Mouse (Mus musculus): ENCODE measurements at regions not wholly inside any gene's neighbourhood (a gene's known extent, or its start where the extent isn't known, plus 50 kb on each side); places are given as distances from the start of the nearest gene placed in this dataset.

GRCm38 (mm10) chr1:121701826-121702225, 134.0 kb upstream of the Ddx18 start:
- Histone ChIP-seq H3K4me2 (ENCODE audit: low read depth) (no peak overlapping the region), H3K4me1 (ENCODE audit: control insufficient read depth, insufficient read depth, low read length) (no peaks in the 10 kb centered on the region), H3K9me3 (ENCODE audit: control insufficient read depth, low read length) (no peaks in the 10 kb centered on the region), H3K36me3 (ENCODE audit: control insufficient read depth, insufficient read depth, low read length) (no peaks in the 10 kb centered on the region), H3K9ac (ENCODE audit: low read length) (no peak overlapping the region), H3K27ac (ENCODE audit: low read depth, low read length) (no peak overlapping the region), H3K4me3 (ENCODE audit: low read depth, low read length) (no peak overlapping the region), H3K27me3 (ENCODE audit: control insufficient read depth, insufficient read depth, low read length) (no peaks in the 10 kb centered on the region)
- DNase-seq (ENCODE audit: low spot score) (no peak), ATAC-seq (ENCODE audit: insufficient read depth, low FRiP score, low TSS enrichment) (no peak)
- 69% methylated on average over 7 of the region's 7 CpGs for WGBS

- no peaks in the 10 kb centered on the region for H3K4me1 ChIP-seq (ENCODE audit: control insufficient read depth, insufficient read depth, low read length)
- ATAC-seq (ENCODE audit: insufficient read depth, low FRiP score, low TSS enrichment) (no peak), DNase-seq (ENCODE audit: low spot score) (no peak)
- no peak overlapping the region for H3K4me3 ChIP-seq (ENCODE audit: low read depth, low read length)
- no peak overlapping the region for H3K4me2 ChIP-seq (ENCODE audit: low read depth)
- no peak overlapping the region for H3K9ac ChIP-seq (ENCODE audit: low read length)
- WGBS = 100% methylated on average over 1 of the region's 1 CpGs
- no peaks in the 10 kb centered on the region for H3K36me3 ChIP-seq (ENCODE audit: control insufficient read depth, insufficient read depth, low read length)
- no peak overlapping the region for H3K27ac ChIP-seq (ENCODE audit: low read depth, low read length)
- H3K27me3 ChIP-seq (ENCODE audit: control insufficient read depth, insufficient read depth, low read length) = no peaks in the 10 kb centered on the region
- no peaks in the 10 kb centered on the region for H3K9me3 ChIP-seq (ENCODE audit: control insufficient read depth, low read length)
These were observed 86.1 kb upstream of the Ddx18 start for GRCm38 (mm10) chr1:121653901-121654300.

GRCm38 (mm10) chr1:121650071-121650470, 82.3 kb upstream of the Ddx18 start:
- no peaks in the 10 kb centered on the region for H3K27me3 ChIP-seq (ENCODE audit: control insufficient read depth, insufficient read depth, low read length)
- no peaks in the 10 kb centered on the region for H3K36me3 ChIP-seq (ENCODE audit: control insufficient read depth, insufficient read depth, low read length)
- no peaks in the 10 kb centered on the region for H3K4me1 ChIP-seq (ENCODE audit: control insufficient read depth, insufficient read depth, low read length)
- no peak overlapping the region for H3K27ac ChIP-seq (ENCODE audit: low read depth, low read length)
- ATAC-seq (ENCODE audit: insufficient read depth, low FRiP score, low TSS enrichment) (no peak), DNase-seq (ENCODE audit: low spot score) (no peak)
- H3K9ac ChIP-seq (ENCODE audit: low read length) = no peak overlapping the region
- WGBS = 94% methylated on average over 3 of the region's 3 CpGs
- H3K4me2 ChIP-seq (ENCODE audit: low read depth) = no peak overlapping the region
- H3K4me3 ChIP-seq (ENCODE audit: low read depth, low read length) = no peak overlapping the region
- H3K9me3 ChIP-seq (ENCODE audit: control insufficient read depth, low read length) = no peaks in the 10 kb centered on the region

- WGBS = 95% methylated on average over 2 of the region's 2 CpGs
- H3K36me3 ChIP-seq (ENCODE audit: control insufficient read depth, insufficient read depth, low read length) = no peaks in the 10 kb centered on the region
- no peaks in the 10 kb centered on the region for H3K4me1 ChIP-seq (ENCODE audit: control insufficient read depth, insufficient read depth, low read length)
- no peak for DNase-seq (ENCODE audit: low spot score)
- no peak overlapping the region for H3K4me3 ChIP-seq (ENCODE audit: low read depth, low read length)
- H3K27ac ChIP-seq (ENCODE audit: low read depth, low read length) = no peak overlapping the region
- no peaks in the 10 kb centered on the region for H3K27me3 ChIP-seq (ENCODE audit: control insufficient read depth, insufficient read depth, low read length)
- H3K4me2 ChIP-seq (ENCODE audit: low read depth) = no peak overlapping the region
- H3K9me3 ChIP-seq (ENCODE audit: control insufficient read depth, low read length) = no peaks in the 10 kb centered on the region
- H3K9ac ChIP-seq (ENCODE audit: low read length) = no peak overlapping the region
- no peak for ATAC-seq (ENCODE audit: insufficient read depth, low FRiP score, low TSS enrichment)
These were observed 63.7 kb upstream of the Ddx18 start for GRCm38 (mm10) chr1:121631466-121631865.

DNA sequence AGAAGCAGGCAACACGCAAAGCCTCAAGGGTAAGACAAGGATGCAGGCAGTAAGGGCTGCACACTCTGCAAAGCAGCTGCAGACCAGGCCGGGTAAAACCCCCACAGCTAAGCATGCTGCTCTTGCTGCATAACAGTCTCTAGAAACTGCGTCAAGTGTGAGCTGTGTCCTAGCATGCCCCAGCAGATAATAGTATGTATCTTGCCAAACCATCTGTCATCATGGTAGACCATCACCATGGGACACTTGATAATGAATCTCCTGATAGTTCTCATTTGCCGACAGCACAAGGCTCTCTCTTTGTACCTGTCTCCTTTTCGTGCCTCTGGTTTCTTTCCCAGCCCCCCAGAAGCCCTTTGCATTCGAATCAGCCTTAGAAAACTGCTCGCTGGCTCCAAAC, 52.5 kb upstream of the Ddx18 start:
- Histone ChIP-seq H3K9me3 (ENCODE audit: control insufficient read depth, low read length) (no peaks in the 10 kb centered on the region), H3K4me1 (ENCODE audit: control insufficient read depth, insufficient read depth, low read length) (no peaks in the 10 kb centered on the region), H3K9ac (ENCODE audit: low read length) (no peak overlapping the region), H3K4me2 (ENCODE audit: low read depth) (no peak overlapping the region), H3K27ac (ENCODE audit: low read depth, low read length) (no peak overlapping the region), H3K4me3 (ENCODE audit: low read depth, low read length) (no peak overlapping the region), H3K27me3 (ENCODE audit: control insufficient read depth, insufficient read depth, low read length) (no peaks in the 10 kb centered on the region), H3K36me3 (ENCODE audit: control insufficient read depth, insufficient read depth, low read length) (no peaks in the 10 kb centered on the region)
- DNase-seq (ENCODE audit: low spot score) (no peak), ATAC-seq (ENCODE audit: insufficient read depth, low FRiP score, low TSS enrichment) (no peak)
- 81% methylated on average over 7 of the region's 7 CpGs for WGBS

DNA sequence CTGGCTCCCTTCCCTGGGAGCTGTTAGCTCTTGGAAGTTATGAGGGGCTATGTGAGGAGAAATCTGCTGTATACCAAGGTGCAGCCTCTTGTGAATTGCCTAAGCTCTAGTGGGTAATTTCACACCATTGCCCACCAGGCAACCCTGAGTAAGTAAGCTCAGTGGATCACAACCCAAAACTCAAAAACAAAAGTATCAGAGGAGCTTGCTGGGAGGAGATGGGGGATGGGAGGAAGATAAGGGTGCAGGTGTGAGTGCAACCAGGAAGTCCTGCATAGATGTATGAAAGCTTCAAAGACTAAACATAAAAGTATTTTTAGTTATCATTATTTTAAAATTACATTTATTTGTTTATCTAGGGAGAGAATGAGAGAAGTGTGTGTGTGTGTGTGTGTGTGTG, 50.8 kb upstream of the Ddx18 start:
- Histone ChIP-seq H3K9me3 (ENCODE audit: control insufficient read depth, low read length) (no peaks in the 10 kb centered on the region), H3K4me1 (ENCODE audit: control insufficient read depth, insufficient read depth, low read length) (no peaks in the 10 kb centered on the region), H3K27me3 (ENCODE audit: control insufficient read depth, insufficient read depth, low read length) (no peaks in the 10 kb centered on the region), H3K4me2 (ENCODE audit: low read depth) (no peak overlapping the region), H3K36me3 (ENCODE audit: control insufficient read depth, insufficient read depth, low read length) (no peaks in the 10 kb centered on the region), H3K4me3 (ENCODE audit: low read depth, low read length) (no peak overlapping the region), H3K9ac (ENCODE audit: low read length) (no peak overlapping the region), H3K27ac (ENCODE audit: low read depth, low read length) (no peak overlapping the region)
- ATAC-seq (ENCODE audit: insufficient read depth, low FRiP score, low TSS enrichment) = no peak
- DNase-seq (ENCODE audit: low spot score) = no peak
